Mouse (Mus musculus): ENCODE results near the gene Phex.

DNA sequence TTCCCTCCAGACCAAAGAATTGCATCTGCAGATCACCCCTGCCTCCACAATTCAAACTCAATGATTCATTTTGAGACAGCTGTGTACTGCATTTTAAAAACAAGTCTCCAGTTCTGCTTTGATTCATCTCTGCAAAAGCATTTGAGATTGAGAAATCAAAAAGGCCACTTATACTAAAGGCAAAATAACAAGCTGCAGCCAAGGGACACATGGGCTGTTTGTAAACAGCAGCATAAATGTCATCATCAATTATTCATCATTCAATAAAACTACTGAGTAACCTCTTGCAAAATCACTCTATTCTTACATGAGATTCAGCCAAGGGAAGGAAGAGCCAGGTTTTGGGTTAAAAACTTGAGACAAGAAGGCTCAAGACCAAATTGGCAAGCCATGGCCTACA lies 122.7 kb downstream of the Phex start:
- TF ChIP-seq EP300 (IDR thresholded peaks at IDR 0.05; ENCODE audit: low read depth) (no peak), CTCF (IDR thresholded peaks at IDR 0.05; ENCODE audit: low read depth) (no peak)
